Mouse (Mus musculus) midbrain, embryonic 10.5 days (tissue): ENCODE results near the gene Pde11a. TPM values are rescaled to one million over a fixed set of nuclear protein-coding genes. Genes with fewer than 3 reads are reported as not detected.

Experiments used
- DNase-seq: peaks from one replicate; pipeline ENCODE4 v3.0.0-alpha.2; 2017; ENCODE audit warnings: low spot score
- H3K27ac ChIP-seq: fragments of 300-500 bp; sonication (generic); replicated peaks from 2 replicates; pipeline ENCODE4 v1.5.1; 2016; ENCODE audit warnings: mild to moderate bottlenecking
- H3K27me3 ChIP-seq: fragments of 300-500 bp; sonication (generic); 2 replicates; pipeline ENCODE4 v1.6.1; 2016; ENCODE audit warnings: low read depth, mild to moderate bottlenecking; ENCODE audit not compliant: poor library complexity, severe bottlenecking
- H3K36me3 ChIP-seq: fragments of 300-500 bp; sonication (generic); 2 replicates; pipeline ENCODE4 v1.6.1; 2016; ENCODE audit warnings: mild to moderate bottlenecking, moderate library complexity
- H3K4me1 ChIP-seq: fragments of 300-500 bp; sonication (generic); 2 replicates; pipeline ENCODE4 v1.6.1; 2016
- H3K4me3 ChIP-seq: fragments of 300-500 bp; sonication (generic); 2 replicates; pipeline ENCODE4 v1.5.1; 2016; ENCODE audit warnings: mild to moderate bottlenecking, moderate library complexity
- H3K9me3 ChIP-seq: fragments of 300-500 bp; sonication (generic); replicated peaks from 2 replicates; pipeline ENCODE4 v1.6.1; 2016; ENCODE audit warnings: mild to moderate bottlenecking
- WGBS: fragments of 180-500 bp; shearing (Covaris S2); methylation state at CpG from one replicate; pipeline ENCODE4 v1.1.7; 2016; 5-methylcytosine and 5-hydroxymethylcytosine counted together
- polyA plus RNA-seq: library from polyadenylated mRNA; unstranded; fragments of >200 nt; fragmentation: Nextera tagmentation; extraction: Ambion mirVana; gene quantifications from 2 replicates; pipeline ENCODE4 v1.2.1, GENCODE M21; 2016

Pde11a gene
- polyA plus RNA-seq, 1 experiment from 2014 or later = 0.51 TPM

DNA sequence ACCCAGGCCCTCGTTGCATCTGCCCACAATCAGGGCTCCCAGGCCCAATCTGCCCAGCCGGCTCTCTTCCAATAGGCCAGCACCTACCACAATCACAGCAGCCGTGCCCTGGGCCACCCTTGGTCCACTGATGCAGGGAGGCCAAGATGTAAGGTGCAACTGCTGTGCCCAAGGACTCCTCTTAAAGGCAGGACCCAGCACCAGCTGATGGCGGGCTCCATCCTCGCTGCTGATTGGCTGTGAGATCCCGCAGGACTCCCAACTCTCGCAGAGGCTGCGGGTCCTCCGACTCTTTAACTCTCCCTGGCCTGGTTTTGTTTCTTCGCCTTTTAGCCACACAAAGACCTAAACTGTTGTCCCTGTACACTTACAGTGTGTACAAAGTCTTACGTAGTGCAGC lies 21.7 kb upstream of the Pde11a start, which contains the start of gene Cyct:
TSS of gene Cyct (minus strand) at position 225 of the 400 bp plus-strand sequence.
- Histone ChIP-seq H3K27ac (no peak within 1 kb of the TSS), H3K27me3 (no peaks in the 10 kb centered on the region), H3K4me3 (no peak within 1 kb of the TSS), H3K9me3 (no peaks in the 10 kb centered on the region), H3K36me3 (no peaks in the 10 kb centered on the region), H3K4me1 (no peaks in the 10 kb centered on the region)
- 93% methylated on average over 11 of the region's 11 CpGs for WGBS
- no peak for DNase-seq

DNA sequence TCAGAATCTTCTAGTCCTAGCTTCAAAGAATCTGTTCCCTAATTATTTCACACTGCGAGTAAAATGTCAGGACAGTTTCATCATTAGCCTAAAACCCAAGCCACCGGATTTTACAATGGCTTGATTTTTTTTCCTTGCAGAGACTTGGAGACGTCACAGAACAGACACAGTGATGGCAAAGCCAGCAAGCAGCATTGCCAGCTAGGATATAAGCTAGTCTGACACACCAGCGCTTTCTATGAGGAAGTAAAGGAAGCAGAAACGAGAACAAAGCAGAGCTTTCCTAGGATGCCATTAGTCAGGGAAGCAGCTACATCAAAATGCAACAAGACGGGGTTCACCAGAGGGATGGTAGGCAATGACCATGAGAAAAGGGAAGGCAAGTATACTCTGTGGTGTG lies 9.3 kb upstream of the Pde11a start:
- 84% methylated on average over 6 of the region's 6 CpGs for WGBS

DNA sequence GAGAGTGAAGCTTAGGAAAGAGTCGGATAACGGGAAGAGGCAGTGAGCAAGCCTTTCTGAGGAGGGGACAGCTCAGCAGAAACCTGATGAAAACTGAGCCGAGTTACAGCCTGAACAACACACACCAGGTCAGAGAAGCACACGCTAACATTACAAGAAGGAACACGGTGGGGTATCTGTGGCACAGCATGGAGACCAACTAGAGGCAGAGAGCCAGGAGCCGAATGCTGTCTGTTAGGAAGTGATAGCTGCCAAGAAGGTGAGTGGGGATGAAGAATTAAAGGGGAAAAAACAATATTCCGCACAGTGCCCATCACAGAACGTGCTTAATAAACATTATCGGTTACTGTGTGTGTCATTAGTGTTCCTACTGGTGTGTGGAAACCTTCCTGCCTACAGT lies 3.6 kb upstream of the Pde11a start:
- no peaks in the 10 kb centered on the region for H3K9me3 ChIP-seq
- H3K4me1 ChIP-seq = peaks cover 12% of the 10 kb centered on the region
- H3K27me3 ChIP-seq = peaks cover 30% of the 10 kb centered on the region
- no peak overlapping the region for H3K27ac ChIP-seq
- 94% methylated on average over 9 of the region's 9 CpGs for WGBS
- H3K36me3 ChIP-seq = no peaks in the 10 kb centered on the region
- DNase-seq = no peak
- no peak overlapping the region for H3K4me3 ChIP-seq

More for the DNA sequence above, 9.3 kb upstream of the Pde11a start:
- no peaks in the 10 kb centered on the region for H3K9me3 ChIP-seq
- H3K27me3 ChIP-seq = no peaks in the 10 kb centered on the region
- DNase-seq = no peak
- no peaks in the 10 kb centered on the region for H3K36me3 ChIP-seq
- no peak overlapping the region for H3K4me3 ChIP-seq
- H3K27ac ChIP-seq = no peak overlapping the region
- H3K4me1 ChIP-seq = no peaks in the 10 kb centered on the region

DNA sequence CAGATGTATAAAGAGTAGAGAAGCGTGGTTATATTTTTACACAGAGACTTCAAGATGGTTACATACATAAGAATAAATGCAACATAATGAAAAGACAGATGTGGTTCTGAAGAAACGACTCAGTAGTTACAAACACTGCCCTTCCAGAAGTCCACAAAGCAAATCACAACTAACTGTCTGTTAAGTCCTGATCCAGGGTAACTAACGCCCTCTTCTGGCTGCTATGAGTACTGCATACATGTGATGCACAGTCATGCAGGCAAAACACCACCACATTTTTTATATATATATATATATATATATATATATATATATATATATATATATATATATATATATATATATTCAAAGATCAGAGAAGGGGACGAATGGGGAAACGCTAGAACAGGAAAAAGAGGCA lies 4.0 kb downstream of the Pde11a start:
- Histone ChIP-seq H3K9me3 (no peaks in the 10 kb centered on the region), H3K27ac (no peak overlapping the region), H3K4me1 (peaks cover 12% of the 10 kb centered on the region), H3K36me3 (no peaks in the 10 kb centered on the region), H3K4me3 (no peak overlapping the region), H3K27me3 (peaks cover 30% of the 10 kb centered on the region)
- 86% methylated on average over 5 of the region's 5 CpGs for WGBS
- DNase-seq = no peak

DNA sequence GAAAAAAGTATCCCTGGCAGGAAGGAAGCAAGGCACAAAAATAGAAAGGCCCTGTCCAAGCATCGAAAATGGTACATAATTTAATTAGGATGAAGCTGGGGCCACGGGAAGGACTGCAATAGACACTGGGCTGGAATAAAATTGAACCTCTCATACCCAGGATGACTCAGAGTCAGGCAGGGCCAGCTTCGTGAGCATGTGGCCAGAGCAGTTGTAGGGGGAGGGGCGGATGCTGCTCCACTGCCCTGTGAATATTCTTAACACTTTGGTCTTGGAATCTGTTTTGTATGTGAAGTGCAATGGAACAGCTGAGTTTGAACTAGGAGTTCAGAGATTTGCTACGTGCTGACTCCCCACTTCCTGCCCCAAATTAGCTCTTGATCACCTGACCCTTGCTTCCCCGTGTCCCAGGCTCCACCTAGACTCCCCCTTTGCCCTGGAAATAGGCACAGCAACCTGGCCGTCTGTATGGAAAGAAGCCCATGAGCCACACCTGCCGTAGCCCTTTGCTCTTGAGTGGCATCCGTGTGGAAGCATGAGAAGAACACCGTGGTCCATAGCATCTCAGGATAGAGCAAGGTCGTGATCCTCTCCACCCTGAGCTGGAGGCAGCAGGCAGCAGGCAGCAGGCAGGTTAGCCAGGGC lies 6.3 kb downstream of the Pde11a start:
- DNase-seq = no peak
- Histone ChIP-seq H3K27me3 (peaks cover 7% of the 10 kb centered on the region), H3K36me3 (no peaks in the 10 kb centered on the region), H3K4me1 (peaks cover 7% of the 10 kb centered on the region), H3K9me3 (no peaks in the 10 kb centered on the region), H3K4me3 (no peak overlapping the region), H3K27ac (no peak overlapping the region)
- WGBS = 81% methylated on average over 11 of the region's 11 CpGs

DNA sequence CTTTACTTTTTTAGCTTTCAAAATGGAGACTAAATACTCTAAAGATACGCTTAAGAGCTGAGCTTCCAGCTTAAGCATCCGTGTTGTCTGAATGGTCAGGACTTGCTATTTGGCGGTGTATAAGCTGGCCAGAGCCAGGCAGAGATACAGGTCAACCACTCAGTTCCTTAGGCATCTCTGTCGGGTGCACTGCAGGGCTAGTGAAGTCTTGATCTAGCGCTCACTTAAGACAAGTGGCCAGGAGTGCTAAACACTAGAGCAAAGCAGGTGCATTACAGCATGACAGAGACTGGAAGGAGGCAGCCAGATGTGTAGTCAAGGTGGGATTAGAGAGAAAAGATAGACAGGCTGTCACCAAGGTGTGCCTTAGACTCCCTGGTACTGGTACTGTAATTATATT lies 8.5 kb downstream of the Pde11a start:
- H3K9me3 ChIP-seq = no peaks in the 10 kb centered on the region
- no peak overlapping the region for H3K27ac ChIP-seq
- no peaks in the 10 kb centered on the region for H3K27me3 ChIP-seq
- H3K36me3 ChIP-seq = no peaks in the 10 kb centered on the region
- 89% methylated on average over 5 of the region's 5 CpGs for WGBS
- DNase-seq = no peak
- H3K4me1 ChIP-seq = peaks cover 7% of the 10 kb centered on the region
- no peak overlapping the region for H3K4me3 ChIP-seq

DNA sequence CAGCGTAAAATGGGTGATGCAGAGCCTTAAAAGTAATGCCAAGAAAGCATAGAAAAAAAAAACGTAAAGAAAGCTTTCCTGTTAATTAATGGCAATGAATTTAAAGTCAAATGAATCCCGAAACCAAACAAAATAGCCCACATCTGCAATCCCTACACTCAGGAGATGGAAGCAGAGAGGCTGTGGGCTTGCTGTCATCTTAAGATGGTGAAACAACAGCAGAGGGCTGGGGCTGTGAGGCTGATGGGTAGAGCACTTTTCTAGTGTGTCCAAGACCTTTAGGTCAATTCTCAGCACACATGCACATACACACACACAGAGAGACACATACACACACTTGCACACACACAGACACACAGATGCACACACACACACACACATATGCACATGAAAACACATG lies 12.4 kb downstream of the Pde11a start:
- WGBS = 91% methylated on average over 3 of the region's 3 CpGs
- H3K27me3 ChIP-seq = no peaks in the 10 kb centered on the region
- no peaks in the 10 kb centered on the region for H3K36me3 ChIP-seq
- peaks cover 11% of the 10 kb centered on the region for H3K4me1 ChIP-seq
- DNase-seq = no peak
- H3K4me3 ChIP-seq = no peak overlapping the region
- H3K9me3 ChIP-seq = no peaks in the 10 kb centered on the region
- H3K27ac ChIP-seq = no peak overlapping the region

DNA sequence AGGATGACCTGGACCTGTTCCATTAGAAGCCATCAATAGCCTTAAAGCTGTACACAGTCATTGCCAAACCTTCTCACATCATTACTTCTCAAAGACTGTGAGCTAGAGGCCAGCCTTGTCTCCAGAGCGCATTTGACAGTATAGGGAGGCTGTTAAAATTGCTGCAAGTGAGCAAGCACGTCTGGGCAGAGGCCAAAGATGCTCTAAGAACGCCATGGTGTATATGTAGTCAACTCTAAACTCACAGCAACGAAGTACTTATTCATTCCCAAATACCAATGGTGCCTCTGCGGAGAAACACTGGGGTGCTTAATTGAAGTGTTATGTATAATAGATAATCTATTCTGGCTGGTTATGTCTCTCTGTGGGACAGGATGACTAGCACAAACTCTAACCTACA lies 14.1 kb downstream of the Pde11a start:
- H3K27ac ChIP-seq = no peak overlapping the region
- no peaks in the 10 kb centered on the region for H3K36me3 ChIP-seq
- DNase-seq = no peak
- H3K4me3 ChIP-seq = no peak overlapping the region
- H3K9me3 ChIP-seq = no peaks in the 10 kb centered on the region
- WGBS = 84% methylated on average over 5 of the region's 5 CpGs
- no peaks in the 10 kb centered on the region for H3K27me3 ChIP-seq
- H3K4me1 ChIP-seq = peaks cover 11% of the 10 kb centered on the region

DNA sequence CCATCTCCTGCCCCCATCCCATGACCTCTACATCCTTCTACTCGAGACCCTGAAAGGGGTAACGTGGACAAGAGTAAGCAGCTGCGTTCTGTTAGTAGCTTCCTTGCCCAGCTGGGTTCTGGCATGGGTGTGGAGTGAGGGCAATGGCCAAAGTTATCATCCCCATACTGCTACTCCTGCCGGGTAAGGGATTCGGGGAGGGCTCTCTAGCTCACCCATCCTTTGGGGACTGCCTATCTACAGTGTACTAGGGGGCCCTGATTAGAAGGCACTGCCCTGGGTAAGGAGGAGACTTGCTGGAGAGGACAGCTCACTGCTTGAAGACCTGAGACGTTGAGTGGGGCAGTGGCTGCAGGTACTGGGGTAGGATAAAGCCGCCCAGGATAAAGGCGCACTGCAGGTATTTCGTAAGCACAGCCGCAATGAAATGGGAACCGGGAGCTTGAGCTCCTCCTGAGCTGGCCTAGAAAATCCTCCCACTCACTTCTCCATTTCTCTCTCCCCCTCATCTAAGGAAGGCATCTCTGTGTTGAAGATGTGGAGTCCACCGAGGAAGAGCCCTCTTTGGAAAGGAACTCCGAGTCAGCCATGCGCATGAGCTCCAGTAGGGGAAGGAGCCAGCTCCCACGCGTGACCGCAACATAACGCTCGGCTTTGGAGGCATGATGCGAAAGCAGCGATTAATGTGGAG lies 15.2 kb downstream of the Pde11a start:
- Histone ChIP-seq H3K27me3 (no peaks in the 10 kb centered on the region), H3K36me3 (no peaks in the 10 kb centered on the region), H3K9me3 (no peaks in the 10 kb centered on the region), H3K27ac (no peak overlapping the region), H3K4me1 (0 out of 2 replicates have a peak, but pooled peaks cover 4% of the 10 kb centered on the region), H3K4me3 (no peak overlapping the region)
- WGBS = 87% methylated on average over 21 of the region's 21 CpGs
- DNase-seq = no peak

DNA sequence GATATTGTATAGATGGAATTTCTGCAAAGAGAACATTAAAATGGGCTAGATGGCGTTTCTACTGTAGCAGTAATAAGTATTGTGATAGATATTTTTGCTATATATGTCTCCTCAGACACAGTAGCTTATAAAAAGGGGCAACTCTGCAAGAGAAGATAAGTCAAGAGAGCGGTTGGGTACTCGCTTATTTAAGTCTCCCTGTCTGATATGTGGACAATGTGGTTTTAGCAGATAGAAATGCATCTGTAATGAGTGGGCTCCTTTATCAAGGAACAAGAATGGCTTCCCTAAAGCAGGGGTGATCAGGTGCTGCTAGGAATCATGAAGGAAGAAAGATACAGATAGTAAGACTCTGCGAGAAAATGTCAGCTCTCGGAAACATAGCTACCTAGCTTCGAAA lies 18.2 kb downstream of the Pde11a start:
- H3K27me3 ChIP-seq = no peaks in the 10 kb centered on the region
- H3K4me1 ChIP-seq = 0 out of 2 replicates have a peak, but pooled peaks cover 4% of the 10 kb centered on the region
- no peaks in the 10 kb centered on the region for H3K36me3 ChIP-seq
- H3K27ac ChIP-seq = no peak overlapping the region
- no peak for DNase-seq
- no peaks in the 10 kb centered on the region for H3K9me3 ChIP-seq
- H3K4me3 ChIP-seq = no peak overlapping the region
- WGBS = 89% methylated on average over 6 of the region's 6 CpGs

DNA sequence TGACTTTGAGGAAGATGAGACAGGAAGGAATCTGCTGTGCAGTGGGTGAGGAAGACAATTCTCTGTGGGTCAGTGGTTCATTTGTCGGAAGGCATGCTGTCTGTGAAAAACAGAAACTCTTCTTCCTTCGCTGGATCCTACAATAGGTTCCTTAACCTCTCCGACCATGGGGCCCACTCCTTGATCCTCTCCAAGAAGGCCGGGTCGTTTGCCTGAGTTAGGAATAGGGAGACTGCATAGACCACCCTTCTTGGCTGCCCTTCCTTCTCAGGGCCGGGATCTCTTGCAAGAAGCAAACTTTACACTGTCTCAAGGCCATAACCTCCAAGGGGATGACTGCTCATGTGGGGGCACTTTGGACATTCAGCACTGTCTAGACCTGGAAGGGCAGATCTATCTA lies 19.3 kb downstream of the Pde11a start:
- Histone ChIP-seq H3K27me3 (no peaks in the 10 kb centered on the region), H3K27ac (no peak overlapping the region), H3K4me1 (0 out of 2 replicates have a peak, but pooled peaks cover 4% of the 10 kb centered on the region), H3K9me3 (no peaks in the 10 kb centered on the region), H3K4me3 (no peak overlapping the region), H3K36me3 (no peaks in the 10 kb centered on the region)
- no peak for DNase-seq
- WGBS = 86% methylated on average over 6 of the region's 6 CpGs

DNA sequence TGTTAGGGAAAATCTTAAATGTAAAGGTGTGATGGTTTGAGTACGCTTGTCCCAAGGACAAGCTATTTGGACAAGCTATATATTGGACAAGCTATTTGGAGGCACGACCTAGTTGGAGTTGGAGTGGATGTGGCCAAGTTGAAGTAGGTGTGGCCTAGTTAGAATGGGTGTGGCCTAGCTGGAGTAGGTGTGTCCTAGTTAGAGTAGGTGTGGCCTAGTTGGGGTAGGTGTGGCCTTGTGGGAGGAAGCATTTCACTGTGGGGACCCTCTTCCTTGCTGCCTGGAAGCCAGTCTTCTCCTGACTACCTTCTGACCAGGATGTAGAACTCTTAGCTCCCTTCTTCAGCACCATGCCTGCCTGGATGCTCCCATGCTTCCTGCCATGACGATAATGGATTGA lies 50.9 kb downstream of the Pde11a start:
- 92% methylated on average over 3 of the region's 3 CpGs for WGBS
- H3K4me1 ChIP-seq = no peaks in the 10 kb centered on the region
- H3K36me3 ChIP-seq = no peaks in the 10 kb centered on the region
- H3K9me3 ChIP-seq = no peaks in the 10 kb centered on the region
- no peak overlapping the region for H3K4me3 ChIP-seq
- no peak for DNase-seq
- H3K27me3 ChIP-seq = no peaks in the 10 kb centered on the region
- H3K27ac ChIP-seq = no peak overlapping the region

DNA sequence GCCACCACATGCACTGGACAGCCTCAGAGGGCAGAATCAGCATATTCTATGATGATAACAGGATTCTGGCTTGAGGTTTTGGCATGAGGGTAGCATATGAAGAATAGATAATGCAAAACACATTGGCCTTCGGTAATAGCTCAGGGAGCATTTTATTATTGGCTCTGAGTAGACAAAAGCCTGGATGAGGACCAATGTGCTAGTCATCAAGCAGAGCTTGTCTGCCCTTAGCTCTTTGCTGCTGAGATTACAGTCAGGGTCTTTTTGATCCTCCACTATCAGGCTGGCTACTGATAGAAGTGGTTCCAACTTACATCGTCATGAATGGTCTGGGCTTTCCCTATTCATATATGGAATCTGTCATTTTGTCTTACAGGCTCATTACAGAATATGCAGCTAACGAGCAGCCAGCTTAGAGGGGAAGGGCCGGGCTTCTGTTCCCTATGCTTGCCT lies 52.3 kb downstream of the Pde11a start:
- Histone ChIP-seq H3K36me3 (no peaks in the 10 kb centered on the region), H3K9me3 (no peaks in the 10 kb centered on the region), H3K27me3 (no peaks in the 10 kb centered on the region), H3K27ac (no peak overlapping the region), H3K4me3 (no peak overlapping the region), H3K4me1 (no peaks in the 10 kb centered on the region)
- DNase-seq = no peak
- WGBS = 87% methylated on average over 4 of the region's 4 CpGs
